Mouse (Mus musculus) thymus, postnatal 10 days (tissue): ENCODE measurements around the gene Dock2.
A peak's percentile ranks its signal among the peaks of the same experiment; 100 is the strongest.

Source experiments
- DNase-seq, 2 experiments: peaks; one replicate each; pipeline ENCODE4 v3.0.0; 2021; ENCODE audit warnings: low spot score in 2 of 2

The Dock2 gene

DNA sequence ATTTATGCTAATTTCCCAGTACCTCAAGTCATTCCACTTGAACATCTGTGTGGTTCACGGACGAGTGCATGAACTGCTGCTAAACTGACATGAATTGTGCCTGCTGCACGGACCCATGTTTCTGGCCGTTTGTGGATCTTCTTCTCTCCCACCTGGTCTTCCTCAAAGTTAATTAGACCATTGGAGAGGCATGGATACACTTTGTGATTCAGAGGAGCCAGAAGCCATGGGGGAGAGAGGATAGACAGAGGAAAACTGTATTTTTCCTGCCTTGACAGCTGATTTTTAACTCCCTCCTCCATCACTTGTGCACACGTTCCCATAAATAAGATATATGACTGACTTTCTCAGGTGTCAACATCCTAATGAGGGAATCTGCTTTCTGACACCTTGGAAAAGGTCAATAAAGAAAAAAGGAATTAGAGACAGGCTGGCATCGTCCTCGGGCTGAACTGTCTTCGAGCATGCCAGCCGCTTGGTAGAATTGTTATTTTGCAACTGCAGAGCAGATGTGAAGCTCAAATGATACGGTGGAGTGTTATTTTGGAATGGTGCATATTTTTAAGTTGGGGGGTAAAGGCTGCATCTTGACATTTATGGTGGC is 434.1 kb downstream of the Dock2 start:
- DNase-seq = no peak

DNA sequence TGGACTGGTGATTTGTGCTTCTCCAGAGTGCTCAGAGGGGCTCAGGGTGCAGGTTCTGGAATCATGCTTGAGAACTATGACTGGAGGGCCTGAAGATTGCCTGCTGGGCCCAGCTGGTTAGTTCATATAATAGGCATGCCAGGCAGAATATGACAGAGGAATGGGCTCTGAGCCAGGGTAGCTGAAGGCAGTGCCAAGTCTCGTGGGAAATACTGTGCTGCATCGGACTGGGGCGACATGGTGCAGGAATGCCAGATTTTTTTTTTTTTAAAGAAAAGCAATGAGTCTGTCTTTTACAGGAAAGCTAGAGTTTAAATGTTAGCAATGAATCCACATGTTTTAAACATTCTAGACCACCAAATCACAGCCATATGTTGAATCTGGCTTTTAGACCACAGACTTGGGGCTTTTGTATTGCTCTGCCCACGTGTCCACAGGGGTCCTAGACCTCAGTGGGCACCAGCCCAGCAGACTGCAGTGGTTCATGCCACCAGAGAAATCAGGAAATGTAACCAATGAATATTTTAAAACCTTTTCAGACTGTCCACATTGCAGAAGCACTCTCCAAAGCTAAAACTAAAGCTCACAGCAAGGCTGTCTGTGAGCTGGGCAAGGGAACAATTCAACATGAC is 435.3 kb downstream of the Dock2 start:
- DNase-seq = no peak

DNA sequence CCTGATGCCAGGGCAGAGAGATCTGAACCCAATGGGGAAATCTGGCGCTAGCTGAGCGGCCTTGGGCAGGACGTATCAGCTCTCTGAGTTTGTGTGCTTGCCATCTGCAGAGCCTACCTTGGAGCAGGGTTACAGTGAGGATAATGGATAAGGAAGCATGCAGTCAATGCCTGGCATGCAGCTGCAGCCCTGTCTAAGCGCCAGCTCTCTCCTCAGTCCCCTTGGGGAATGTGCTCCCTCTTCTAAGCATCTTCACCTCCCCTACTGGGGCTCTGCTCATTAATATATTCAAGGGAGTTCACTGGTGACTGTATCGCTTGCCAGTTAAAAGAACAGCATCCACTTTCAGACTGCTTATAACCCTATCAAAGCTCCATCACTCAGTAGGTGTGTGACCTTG is 439.4 kb downstream of the Dock2 start:
- DNase-seq = no peak

DNA sequence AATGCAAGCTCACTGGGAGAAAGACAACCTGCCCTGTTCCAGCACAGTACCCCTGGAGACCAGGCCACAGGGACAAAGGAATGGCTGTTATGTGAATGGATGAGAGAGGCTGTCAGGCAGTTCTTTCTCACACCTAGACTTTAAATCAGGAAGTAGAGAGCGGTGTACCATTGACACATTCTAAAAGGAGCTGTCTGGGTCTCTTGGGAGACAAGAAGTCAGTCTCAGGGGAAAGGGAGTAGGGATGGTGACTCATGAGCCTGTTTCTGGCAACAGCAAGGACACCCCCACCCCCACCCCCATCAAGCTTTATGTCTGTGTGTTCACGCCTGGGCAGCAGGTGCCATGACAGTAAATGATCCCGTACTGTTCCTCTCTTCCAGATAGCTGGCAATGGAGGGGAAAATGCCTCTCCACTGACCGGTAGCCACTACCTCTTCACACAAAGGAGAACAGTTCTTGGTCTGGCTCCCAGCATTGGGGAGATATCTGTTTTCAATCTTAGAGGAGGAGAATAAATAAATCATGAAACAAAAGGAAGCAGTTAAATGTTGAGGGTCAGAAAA is 439.9 kb downstream of the Dock2 start:
- DNase-seq = no peak

DNA sequence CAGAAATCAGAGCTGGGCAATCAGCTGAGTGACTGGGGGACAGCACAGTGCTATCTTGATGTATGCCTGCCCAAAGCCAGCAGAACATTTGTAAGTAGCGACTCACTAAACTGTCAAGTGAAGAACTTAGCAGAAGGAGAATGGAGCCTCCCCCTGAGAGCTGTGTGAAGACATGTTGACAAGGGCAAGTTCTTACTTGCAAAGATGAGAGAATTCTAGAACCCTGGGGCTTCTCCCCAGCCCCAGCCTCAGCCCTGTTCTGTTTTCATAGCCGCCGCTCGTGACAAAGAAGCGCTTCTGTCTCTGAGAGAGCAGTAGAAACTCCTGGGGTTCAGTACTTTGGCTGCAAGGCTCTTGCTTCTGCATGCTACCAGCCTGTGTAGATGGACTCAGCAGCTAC is 444.0 kb downstream of the Dock2 start:
- DNase-seq = no peak

DNA sequence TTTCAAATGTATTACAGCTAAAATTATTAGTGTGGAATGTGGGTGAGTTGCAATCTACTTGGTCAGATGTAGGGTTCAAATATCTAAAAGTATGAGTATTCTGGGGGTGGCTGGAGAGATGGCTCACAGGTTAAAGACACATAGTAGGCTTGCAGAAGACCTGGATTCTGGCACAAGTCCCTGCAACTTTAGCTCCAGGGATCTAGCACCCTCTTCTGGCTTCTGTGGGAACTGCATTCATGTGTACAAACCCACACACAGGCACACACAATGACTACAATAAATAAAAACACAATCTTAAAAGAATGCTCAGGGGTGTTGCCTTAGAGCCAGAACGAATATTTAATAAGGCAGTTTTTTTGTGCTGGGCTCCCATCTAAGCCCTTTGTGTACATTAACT is 445.8 kb downstream of the Dock2 start:
- DNase-seq = no peak

DNA sequence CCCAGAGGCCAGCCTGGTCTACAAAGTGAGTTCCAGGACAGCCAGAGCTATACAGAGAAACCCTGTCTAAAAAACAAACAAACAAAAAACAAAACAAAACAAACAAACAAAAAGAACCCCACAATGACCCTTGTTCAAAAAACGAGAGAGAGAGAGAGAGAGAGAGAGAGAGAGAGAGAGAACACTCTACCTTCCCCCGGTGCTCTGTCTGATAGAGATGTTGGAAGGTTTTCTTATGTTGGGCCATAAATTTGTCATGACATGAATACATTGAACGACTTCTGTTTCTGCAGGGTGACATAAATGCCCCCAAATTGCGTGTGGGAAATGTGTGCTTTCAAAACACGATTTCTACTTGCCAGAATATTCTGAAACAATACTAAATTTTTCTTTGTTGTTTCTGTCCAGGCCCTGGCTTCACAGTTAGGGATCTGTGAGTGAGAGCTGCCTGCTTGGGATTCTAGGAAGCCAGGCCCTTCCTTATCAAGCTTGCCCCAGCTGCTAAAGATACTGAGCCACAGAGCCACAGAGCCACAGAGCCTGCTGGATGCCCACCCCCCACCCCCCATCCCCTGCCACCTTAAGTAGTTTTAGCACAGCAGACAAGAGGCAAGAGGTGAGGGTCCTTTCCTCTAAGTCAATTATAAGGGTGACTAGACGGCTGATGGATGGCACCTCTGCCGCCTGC is 451.2 kb downstream of the Dock2 start:
- no peak for DNase-seq

DNA sequence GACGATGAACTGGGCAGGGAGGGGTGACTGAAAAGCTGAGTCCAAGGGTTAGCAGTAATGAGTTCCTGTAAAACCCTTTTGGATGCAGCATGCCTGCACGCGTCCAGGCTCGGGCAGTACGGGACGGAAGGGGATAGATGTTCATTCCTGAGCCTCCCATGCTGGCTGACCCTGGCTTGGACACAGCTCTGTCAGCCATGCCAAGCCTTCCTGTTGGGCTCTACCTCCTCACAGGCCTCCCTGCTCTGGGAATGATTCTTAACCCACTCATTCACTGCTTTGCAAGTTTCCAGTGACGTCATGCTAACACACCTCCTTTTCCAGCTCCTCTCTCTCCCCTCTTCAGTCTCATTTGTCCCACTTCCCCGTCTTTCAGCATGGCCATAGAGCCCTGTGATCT is 460.0 kb downstream of the Dock2 start:
- DNase-seq = no peak

DNA sequence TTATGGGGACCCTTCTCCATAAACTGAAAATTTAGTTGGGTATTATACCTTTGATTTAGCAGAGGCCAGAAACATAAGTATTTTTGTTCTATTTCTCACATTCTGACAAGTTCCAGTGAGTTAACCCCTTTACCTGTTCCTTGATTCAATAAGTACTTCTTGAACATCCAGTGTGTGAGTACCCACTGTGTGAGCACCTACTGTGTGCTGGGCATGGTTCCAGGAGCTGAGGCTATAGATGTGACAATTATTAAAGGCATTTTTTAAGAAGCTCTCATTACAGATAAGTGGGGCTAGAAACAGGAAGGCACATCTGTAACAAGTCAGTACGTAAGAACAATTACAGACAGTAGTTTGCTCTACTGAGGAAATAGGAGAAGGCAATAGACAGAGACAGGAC is 464.4 kb downstream of the Dock2 start:
- no peak for DNase-seq

DNA sequence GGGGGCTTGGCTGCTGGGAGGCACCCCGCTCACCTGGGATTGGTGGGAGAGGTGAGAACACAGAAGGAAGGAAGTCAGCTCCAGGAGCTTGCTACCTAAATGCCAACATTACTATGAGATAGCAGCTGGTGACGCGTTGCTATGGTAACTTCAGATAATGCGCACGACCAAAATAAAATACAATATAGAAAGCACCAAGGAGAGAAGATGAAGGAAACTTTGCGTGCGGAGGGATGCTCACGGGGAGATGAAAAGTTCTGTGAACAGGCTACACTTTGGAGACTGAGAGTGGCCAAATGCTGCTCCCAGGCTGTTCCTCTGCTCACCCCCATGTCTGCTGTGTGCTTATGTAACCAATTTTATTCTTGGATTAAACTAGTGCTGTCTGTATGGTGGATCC is 466.7 kb downstream of the Dock2 start:
- DNase-seq = no peak

DNA sequence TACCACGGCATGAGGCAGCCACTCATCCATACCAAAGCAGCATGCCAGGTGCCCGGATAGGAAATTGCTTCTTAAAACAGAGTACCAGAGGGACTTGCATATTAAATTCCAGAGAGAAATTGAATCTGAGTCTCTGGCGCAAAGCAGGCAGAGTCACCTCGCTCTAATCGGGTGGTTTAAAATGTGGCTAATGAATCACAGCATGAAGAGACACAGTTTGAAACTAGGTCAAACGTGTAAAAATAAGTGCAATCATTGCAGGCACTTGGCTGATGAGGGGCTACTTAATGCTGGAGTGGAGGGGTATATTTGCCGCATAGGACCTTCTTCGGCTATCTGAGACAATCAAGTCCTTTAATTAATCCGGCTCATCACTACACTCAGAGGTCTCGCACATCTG is 467.5 kb downstream of the Dock2 start:
- DNase-seq = no peak

DNA sequence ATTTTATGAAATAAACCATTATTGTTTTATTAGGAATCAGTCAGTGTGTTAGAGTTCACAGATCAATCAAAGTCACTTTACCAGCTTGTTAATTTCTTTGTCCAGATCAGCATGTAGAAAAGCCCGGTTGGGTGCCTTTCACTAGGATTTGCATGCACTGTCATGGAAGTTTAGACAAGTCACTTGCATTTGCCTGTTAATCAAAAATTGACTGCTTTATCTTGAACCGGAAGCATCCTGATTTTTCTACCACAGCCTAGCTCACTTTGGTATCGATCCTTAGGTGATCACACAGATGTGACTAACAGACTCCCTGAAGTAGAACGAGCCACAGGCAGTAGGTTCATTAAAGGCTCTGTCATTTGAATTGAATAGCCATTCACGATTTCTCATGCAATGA is 468.3 kb downstream of the Dock2 start:
- no peak for DNase-seq

DNA sequence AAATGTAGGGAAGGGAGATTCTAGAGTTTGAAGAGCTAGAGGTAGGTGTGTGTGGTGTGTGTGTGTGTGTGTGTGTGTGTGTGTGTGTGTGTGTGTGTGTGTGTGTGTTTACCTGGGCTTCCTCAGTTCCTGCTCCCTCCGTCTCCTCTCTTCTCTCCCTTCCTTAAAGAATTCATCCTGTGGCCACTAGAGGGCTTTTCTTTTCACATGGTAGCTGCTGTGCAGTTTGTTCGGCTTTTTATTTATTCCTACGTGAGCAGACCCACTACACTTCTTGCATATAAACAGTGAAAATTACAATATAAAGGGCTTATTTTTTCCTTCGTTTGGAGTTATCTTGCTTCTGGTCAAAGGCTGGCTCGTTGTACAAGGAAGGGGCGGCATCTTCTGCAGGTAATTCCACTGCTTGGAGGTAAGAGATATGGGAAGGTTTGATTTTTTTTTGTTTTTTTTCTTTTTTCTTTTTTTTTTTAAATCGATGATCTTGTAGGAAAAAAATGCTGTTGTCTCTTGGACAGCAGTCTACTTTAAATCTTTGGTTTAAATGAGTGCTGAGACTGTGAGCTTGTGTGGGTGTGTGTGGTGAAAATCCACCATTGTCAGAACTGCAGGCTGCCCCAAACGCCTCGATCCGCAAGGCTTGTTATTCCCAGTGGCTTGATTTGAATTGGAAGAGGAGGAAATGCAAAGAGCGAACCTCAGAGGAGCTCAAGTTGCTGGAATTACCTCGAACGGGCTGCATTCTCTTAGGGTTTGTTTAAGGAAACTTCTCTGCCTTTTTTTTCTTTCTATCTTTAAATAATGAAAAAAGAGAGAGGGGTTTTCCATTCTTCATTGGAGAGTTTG is 468.9 kb downstream of the Dock2 start, which contains the start of gene Fam196b:
Gene Fam196b, plus strand, starts transcription at position 289 of the 846 bp plus-strand sequence.
- peak in 1 of 2 experiments; percentile 27 for DNase-seq

DNA sequence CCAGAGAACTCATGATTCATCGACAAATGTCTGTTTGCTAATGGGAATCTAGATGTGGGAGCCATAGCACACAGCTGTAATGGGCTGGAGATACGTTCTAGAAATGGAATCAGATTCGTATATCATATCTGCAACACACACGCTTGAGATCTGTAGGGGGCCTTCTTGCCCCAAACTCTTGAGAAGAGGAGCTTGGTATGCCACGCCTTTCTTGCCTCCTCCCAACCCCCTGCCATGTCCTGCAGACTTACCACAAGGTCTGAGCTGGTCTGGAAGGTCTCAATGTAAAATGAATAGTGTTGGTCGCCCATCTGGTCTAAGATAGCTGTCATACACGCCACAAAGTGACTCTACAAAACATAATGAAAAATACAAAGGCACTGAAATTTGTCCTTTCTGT is 471.5 kb downstream of the Dock2 start:
- DNase-seq = no peak

DNA sequence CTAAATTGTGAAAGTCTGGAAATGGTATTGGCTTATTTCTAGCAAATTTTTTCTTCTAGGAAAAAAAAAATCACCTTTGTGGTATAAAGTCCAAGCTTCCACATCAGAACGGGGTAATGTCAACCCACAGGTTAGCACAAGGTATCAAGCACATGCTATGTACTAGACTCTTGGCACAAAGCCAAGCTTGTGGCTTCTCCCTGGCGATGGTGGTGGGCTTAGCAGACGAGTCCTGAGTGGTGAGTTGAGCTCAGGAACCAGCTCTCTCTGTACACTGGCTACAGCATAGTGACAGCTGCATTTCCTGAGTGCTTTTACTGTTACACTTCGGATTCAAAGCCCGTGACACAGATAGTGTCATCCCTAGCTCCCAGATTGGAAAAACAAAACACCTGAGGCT is 472.0 kb downstream of the Dock2 start:
- no peak for DNase-seq

DNA sequence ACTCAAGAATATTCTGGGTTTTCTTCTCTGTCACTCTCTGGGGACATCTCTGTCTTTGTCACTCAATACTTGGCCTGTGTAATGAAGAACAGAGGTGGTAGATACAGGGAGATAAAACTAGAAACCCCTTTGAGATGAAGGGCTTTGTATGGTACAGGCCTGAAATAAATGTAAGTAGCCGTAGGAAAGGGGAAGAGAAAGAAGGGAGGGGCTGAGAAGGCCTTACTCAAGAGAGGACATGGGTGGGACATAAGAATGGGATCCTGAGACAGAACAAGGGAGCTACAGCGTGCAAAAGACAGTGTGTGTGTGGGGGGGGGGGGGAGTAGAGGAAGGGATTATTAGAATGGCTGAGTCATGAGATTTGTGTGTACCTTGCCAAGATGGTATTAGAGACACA is 474.3 kb downstream of the Dock2 start:
- no peak for DNase-seq

DNA sequence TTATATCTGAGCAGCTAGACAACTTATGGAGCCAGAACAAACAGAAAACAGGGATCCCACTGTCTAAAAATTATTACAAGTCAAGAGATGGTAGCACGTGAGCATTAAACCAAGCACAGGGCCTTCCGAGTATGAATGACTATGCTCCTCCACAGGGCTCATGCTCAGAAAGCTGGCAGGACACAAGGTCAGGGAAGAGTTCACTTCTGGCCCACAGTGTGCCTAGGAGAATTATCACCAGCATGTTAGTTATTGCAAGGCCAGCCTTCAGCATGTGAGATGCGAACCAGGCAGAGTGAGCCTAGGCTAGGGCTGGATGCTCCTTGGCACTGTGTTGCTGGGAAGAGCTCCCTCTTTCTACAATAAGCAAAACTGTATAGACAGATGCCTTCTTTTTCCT is 475.0 kb downstream of the Dock2 start:
- no peak for DNase-seq

DNA sequence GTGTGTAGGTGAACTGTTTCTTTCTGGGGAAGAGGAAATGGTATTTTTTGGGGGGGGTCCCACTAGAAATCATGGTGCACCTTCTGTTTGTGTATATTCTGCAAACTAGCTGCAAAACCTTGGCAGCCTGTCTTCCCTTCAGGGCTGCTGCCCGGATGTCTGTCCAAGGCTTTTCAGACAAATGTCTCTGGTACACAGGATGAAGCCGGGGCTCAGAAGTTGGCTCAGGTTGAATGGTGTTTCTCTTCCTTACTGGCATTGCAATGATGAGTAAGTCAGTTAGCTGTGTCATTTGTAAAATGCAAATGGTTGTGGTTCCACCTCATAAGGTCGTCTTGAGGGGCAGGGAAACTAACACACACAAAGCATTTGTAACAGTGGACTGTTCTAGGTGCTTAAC is 477.5 kb downstream of the Dock2 start:
- DNase-seq = no peak

DNA sequence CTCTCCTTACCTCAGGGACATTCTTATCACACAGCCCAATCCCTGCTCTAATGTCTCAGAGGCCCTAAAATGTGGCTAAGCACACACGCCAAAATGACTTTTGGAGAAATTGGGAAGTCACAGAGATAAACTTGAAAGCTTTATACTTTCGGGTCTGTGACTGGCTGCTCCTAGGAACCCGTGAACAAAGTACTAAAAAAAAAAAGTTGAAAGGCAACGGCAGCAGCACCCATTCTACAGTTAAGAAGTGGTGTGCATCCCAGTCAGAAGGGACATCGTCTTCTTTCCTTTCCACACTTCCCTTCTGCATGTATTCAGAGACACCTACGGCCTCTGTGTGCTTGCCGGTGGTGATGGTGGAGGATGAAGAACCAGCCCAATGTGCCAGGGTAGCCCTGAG is 483.6 kb downstream of the Dock2 start:
- no peak for DNase-seq

DNA sequence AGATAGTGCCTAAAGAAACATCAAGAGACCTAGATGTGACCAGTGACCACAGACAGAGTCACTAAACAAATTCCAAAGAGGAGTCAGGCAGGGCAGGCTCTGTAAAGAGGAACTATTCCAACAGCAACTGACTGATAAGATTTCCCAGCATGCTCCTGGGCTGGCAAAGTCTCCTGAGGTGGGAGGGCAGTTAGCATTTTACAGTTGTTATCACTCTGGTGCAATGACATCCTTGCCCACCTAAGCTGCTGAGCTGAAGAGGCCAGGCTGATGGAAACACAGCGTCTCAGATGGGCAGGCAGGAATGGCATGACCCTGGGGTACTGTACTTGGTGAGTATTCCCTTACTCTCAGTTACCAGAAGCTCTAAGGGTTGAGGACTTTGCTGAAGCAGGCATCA is 484.1 kb downstream of the Dock2 start:
- DNase-seq = no peak

DNA sequence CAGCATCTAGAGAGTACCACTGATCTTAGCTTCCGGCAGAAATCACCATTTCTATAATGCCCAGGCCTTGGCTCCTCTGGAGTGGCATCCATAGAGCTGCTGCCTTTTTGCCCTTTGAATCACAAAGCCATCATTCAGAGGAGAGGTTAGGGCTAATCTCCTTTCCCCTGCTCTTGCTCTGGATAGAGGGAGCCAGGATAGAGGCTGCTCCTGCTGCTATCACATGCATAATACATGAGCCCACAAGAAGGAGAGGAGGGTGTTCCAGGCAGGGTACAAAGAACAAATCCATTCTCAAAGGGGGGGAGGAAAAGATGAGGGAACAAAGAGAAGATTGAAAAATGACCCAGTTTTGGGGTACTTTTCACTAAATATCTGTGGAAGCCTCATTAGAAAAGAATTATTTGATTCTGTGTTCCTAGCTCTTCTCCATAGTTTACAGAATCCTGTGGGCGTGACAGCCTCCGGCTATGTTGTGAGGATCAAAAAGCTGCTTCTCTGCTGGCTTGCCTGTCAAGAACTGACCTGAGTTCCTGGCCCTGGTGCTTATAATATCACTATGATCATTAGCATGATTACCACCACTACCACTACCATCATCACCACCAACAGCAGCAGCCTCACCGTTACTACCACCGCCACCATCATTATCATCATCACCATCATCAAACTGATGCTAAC is 485.9 kb downstream of the Dock2 start:
- DNase-seq = no peak

DNA sequence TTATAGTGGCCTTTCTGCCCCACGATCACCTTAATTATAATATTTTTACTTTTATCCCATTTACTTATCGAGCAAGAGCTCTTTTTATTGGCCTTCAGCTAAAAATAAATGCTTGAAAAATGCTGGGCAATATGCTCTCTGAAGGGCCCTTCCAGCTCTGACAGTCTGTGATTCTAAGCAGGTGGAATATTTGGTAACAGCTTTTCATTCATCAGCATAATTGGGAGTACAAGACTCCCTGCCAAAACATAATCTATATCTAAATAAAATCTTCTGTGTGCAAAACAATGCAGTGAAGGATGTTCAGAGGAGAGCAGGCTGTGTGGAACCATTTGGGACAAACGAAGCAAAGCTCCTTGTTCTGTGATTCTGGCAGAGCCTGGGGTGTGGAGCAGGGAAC is 492.4 kb downstream of the Dock2 start:
- no peak for DNase-seq
